Mouse (Mus musculus) heart, postnatal 0 days (tissue): ENCODE measurements around the gene Hmcn1.

Source experiments
- CTCF ChIP-seq: IDR thresholded peaks from 2 replicates; pipeline ENCODE4 v1.5.1; 2016; ENCODE audit warnings: antibody characterized with exemption, control low read depth, low read depth
- EP300 ChIP-seq: IDR thresholded peaks from 2 replicates; pipeline ENCODE4 v1.6.1; 2016; ENCODE audit warnings: antibody characterized with exemption, low read depth

DNA sequence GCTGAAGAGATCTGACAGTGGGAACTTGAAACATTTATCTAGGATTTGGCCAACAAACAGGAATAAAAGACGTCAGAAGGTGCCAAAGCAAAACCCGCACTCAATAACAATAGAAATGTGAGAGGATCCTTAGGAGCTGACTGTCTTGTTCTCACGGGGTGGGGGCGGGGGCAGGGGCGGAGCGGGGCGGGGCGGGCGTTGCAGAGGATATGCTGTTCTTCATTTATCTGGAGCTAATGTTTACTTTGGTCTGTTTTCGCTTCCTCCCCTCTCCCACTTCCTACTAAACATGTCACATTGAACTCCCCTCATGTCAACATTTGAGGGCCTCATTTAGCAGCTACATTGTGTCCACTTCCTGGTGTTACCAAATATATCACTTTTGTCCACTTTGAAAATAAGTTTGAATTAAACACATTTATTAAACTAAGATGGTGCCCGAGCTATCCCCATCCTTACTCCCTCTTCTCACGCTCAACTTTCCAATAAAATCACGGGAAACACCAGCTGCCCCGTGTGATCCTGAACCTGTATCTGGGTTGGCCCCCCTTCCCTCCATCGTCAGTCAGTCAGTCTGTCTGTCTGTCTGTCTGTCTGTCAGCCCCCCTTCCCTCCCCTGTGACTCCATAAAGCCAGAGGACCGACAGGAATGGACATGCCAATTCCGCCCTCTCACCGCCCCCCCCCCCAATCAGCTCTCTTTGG is 47.9 kb upstream of the Hmcn1 start:
- TF ChIP-seq EP300 (no peak), CTCF (no peak)
